Mouse (Mus musculus): ENCODE results near the gene Bmp6.

DNA sequence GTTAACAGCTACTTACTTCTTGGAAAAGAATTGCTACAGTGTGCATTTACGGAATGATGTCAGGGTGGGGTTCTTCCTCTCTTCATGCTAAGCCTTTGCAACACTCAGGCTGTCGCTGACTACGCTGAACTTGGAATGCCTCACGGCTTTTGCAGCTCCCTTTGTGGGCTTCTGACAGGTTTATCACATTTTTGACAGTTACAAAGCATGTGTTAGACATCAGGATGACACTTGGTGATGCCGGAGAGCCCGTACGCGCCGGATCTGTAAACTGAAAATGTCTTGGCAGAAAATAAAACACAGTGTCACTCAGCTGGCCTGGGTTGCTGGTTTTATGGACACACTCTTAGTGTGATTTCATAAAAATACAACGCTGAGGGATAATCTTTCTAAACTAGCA is 20.5 kb upstream of the Bmp6 start:
- TF ChIP-seq CTCF (IDR thresholded peaks at IDR 0.05; ENCODE audit: control insufficient read depth, insufficient read depth, low read length): no peak
- no peak for TF ChIP-seq POLR2A (IDR thresholded peaks at IDR 0.05; ENCODE audit: borderline replicate concordance, control insufficient read depth, low read depth, low read length)
